Mouse (Mus musculus): ENCODE measurements around the gene Cyb5r4.

DNA sequence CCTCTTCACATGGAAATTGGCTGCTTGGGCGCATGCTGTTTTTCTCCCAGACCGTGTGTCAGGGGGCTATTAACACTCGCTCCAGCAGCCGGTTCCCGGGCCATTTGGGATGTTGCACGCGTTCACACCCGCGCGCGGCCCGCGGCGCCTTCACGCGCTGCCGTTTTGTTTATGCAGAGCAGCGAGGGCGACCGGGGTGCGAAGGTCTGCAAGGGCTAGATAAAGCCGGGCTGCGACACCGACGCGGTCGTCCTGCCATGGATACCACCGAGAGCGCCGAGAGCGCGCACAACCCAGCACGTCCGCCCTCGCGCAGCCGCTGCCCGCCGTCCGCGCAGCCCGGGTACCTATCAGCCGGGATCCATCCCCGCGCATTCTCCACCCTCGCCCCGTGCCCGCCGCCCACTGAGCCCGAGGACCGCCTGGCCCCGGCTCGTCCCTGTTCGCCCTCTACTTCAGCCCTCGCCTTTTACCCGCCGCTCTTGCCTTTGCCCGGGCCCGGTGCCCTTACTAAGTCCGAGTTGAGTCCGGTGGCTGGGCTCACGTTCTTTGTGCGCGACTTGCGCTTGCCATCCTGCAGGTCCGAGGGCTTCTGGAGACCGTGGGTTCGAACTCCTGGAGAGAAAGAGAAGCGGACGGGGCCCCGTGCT, 6.4 kb upstream of the Cyb5r4 start, which contains the start of gene Ripply2:
- no peak for TF ChIP-seq POLR2A (IDR thresholded peaks at IDR 0.05; ENCODE audit: low read depth, low read length)
- no peak for TF ChIP-seq CTCF (conservative IDR thresholded peaks at IDR 0.05; ENCODE audit: insufficient read depth, insufficient read length, low read depth, low read length)
